Mouse (Mus musculus) inflammation-experienced regulatory T-cells (primary cell): ENCODE data around the gene Rab25. TPM values are rescaled to one million over a fixed set of nuclear protein-coding genes. Genes with fewer than 3 reads are reported as not detected.

Experiments
- polyA plus RNA-seq, 2 experiments: library from polyadenylated mRNA; unstranded; fragments of 100-300 nt; shearing (Covaris generic); gene quantifications; one replicate each; pipeline ENCODE4 v1.2.1; 2017

The Rab25 gene
- polyA plus RNA-seq = 1 to 10 TPM in 1 of 2 experiments, under 1 TPM in 1; 0.77 to 1.7 TPM

GRCm38 (mm10) chr3:88548180-88548917 is at the start of gene Rab25:
Gene Rab25, minus strand, starts transcription at chr3:88548300.

GRCm38 (mm10) chr3:88575540-88575939 is 27.4 kb upstream of the Rab25 start, which contains the start of gene Ssr2:
Gene Ssr2, plus strand, starts transcription at chr3:88575876.

GRCm38 (mm10) chr3:88553525-88553879 is 5.4 kb upstream of the Rab25 start, which contains the start of gene Ubqln4:
Gene Ubqln4, plus strand, starts transcription at chr3:88553758.

GRCm38 (mm10) chr3:88552676-88553524 is 4.8 kb upstream of the Rab25 start, which contains the start of gene Lamtor2:
Gene Lamtor2, minus strand, starts transcription at chr3:88553074.

GRCm38 (mm10) chr3:88532299-88532674 is 15.8 kb downstream of the Rab25 start, which contains the start of gene Mex3a:
Gene Mex3a, plus strand, starts transcription at chr3:88532395.

GRCm38 (mm10) chr3:88509692-88510420 is 38.2 kb downstream of the Rab25 start, which contains the start of gene Lmna:
Gene Lmna, minus strand, starts transcription at chr3:88509956.

Other genes with a start within 250 kb of the Rab25 start
- 100 to 1,000 TPM; 342 to 357 TPM for gene Glmp, start 223.3 kb downstream of the Rab25 start, polyA plus RNA-seq
- gene Tmem79, start 212.2 kb downstream of the Rab25 start, polyA plus RNA-seq = 1 to 10 TPM in 1 of 2 experiments, under 1 TPM in 1; 0.96 to 2.8 TPM
- 10 to 100 TPM; 38.2 to 49.1 TPM for gene Smg5, start 212.0 kb downstream of the Rab25 start, polyA plus RNA-seq
- gene Paqr6, start 183.7 kb downstream of the Rab25 start, polyA plus RNA-seq = 1 to 10 TPM; 1.1 to 3.0 TPM
- gene Bglap3, start 175.6 kb downstream of the Rab25 start, polyA plus RNA-seq = 10 to 100 TPM in 1 of 2 experiments, not detected in 1; 82.5 TPM
- gene Bglap2, start 169.6 kb downstream of the Rab25 start, polyA plus RNA-seq = 1 to 10 TPM in 1 of 2 experiments, not detected in 1; 4.1 TPM
- gene Bglap, start 163.8 kb downstream of the Rab25 start, polyA plus RNA-seq = 1 to 10 TPM in 1 of 2 experiments, not detected in 1; 2.4 TPM
- 10 to 100 TPM; 36.0 to 42.7 TPM for gene Pmf1, start 138.0 kb downstream of the Rab25 start, polyA plus RNA-seq
- gene Slc25a44, start 123.2 kb downstream of the Rab25 start, polyA plus RNA-seq = 10 to 100 TPM; 18.5 to 25.3 TPM
- 100 to 1,000 TPM in 1 of 2 experiments, 10 to 100 TPM in 1; 36.5 to 227 TPM for gene Sema4a, start 87.1 kb downstream of the Rab25 start, polyA plus RNA-seq
- gene Lmna, start 38.3 kb downstream of the Rab25 start, polyA plus RNA-seq = 10 to 100 TPM; 19.0 to 26.0 TPM
- gene Mex3a, start 15.9 kb downstream of the Rab25 start, polyA plus RNA-seq = under 1 TPM; 0.24 to 0.40 TPM
- 100 to 1,000 TPM; 166 to 168 TPM for gene Lamtor2, start 4.8 kb upstream of the Rab25 start, polyA plus RNA-seq
- 10 to 100 TPM; 48.2 to 54.1 TPM for gene Ubqln4, start 5.5 kb upstream of the Rab25 start, polyA plus RNA-seq
- gene Ssr2, start 27.6 kb upstream of the Rab25 start, polyA plus RNA-seq = 100 to 1,000 TPM in 1 of 2 experiments, 10 to 100 TPM in 1; 99.3 to 122 TPM
- gene Arhgef2, start 57.7 kb upstream of the Rab25 start, polyA plus RNA-seq = 100 to 1,000 TPM; 120 to 137 TPM
- gene Rxfp4, start 104.8 kb upstream of the Rab25 start, polyA plus RNA-seq = not detected
- 100 to 1,000 TPM in 1 of 2 experiments, 10 to 100 TPM in 1; 93.7 to 133 TPM for gene Khdc4, start 137.5 kb upstream of the Rab25 start, polyA plus RNA-seq
- 10 to 100 TPM; 52.5 to 58.6 TPM for gene Rit1, start 168.5 kb upstream of the Rab25 start, polyA plus RNA-seq
- 100 to 1,000 TPM in 1 of 2 experiments, 10 to 100 TPM in 1; 64.9 to 104 TPM for gene Syt11, start 226.9 kb upstream of the Rab25 start, polyA plus RNA-seq